Mouse (Mus musculus) spleen, postnatal 14 days (tissue): Measurements from ENCODE around the gene Pprc1.

Experiments
- DNase-seq, 2 experiments: peaks; one replicate each; pipeline ENCODE4 v3.0.0; 2021 to 2022; ENCODE audit warnings: low spot score in 2 of 2

Gene Pprc1

DNA sequence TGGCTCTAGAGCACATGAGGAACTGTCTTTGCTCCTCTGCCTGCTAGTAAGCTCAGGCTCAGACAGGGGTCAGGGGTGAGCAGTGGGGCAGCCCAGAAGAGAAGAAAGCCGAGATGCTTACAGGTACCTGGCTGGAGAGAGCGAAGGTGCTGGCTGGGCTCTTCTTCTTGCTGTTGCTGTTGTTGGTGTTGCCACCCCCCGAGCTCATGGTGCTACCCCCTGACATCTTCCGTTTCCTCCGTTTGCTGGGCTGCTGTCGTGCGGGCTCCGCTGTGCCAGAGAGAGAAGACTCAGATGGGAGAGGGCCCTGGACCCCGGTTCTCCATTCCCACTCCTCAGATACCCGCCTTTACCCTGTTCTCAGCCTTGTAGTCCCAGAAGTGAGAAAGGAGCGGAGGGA lies 10.8 kb upstream of the Pprc1 start:
- DNase-seq = no peak

DNA sequence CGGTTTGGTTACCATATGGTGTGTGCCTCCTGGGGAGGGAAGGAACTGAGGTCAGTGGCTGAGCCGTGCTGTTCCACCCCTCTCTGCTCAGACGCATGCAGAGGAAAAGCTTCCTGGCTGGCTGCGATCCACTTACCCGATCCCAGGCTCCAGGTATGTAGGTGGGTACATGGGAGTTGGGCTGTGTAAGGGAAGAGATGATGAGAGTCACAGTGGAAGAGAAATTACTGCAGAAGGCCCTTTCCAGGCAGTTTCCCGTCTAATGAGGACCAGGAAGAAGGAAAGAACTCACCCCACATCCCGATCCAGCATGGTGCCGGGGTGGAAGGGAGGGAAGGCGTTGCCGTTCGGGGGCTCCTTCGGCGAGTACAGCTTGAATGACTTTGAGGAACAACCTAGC lies 8.7 kb upstream of the Pprc1 start:
- no peak for DNase-seq

DNA sequence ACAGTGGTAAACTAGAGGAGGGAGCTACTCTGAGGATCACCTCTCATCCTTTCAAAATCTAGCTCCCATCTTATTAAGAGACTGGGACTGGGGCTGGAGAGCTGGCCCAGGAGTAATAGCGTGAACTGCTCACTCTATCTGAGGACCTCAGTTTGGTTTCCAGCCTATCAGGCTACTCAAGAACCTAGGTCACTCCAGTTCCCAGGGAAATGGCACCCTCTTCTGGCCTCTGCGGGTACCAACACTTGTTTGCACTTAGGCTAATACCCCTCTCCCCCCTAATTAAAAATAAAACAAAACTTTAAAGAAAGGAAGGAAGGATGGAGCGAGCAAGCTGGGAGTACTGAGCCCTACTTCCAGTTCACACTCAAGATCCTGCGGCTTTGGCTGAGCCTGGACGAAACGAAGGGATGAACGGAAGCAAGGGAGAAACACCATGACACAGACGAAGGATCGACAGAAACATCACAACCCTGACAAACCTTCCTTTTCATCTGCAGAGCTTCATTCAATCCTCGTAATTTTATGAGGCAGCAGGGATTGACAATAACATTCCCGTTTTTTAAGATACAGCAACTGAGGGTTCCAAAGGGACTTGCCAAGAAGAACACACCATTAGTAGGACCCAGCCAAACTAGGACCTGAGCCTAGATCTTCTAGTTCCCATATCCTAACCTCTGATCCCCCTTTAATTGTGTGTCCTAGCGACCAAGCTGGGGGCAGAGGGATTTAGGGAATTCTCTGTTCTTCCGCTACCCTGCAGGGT lies 8.0 kb upstream of the Pprc1 start:
- DNase-seq = peak in 1 of 2 experiments; percentile 52

DNA sequence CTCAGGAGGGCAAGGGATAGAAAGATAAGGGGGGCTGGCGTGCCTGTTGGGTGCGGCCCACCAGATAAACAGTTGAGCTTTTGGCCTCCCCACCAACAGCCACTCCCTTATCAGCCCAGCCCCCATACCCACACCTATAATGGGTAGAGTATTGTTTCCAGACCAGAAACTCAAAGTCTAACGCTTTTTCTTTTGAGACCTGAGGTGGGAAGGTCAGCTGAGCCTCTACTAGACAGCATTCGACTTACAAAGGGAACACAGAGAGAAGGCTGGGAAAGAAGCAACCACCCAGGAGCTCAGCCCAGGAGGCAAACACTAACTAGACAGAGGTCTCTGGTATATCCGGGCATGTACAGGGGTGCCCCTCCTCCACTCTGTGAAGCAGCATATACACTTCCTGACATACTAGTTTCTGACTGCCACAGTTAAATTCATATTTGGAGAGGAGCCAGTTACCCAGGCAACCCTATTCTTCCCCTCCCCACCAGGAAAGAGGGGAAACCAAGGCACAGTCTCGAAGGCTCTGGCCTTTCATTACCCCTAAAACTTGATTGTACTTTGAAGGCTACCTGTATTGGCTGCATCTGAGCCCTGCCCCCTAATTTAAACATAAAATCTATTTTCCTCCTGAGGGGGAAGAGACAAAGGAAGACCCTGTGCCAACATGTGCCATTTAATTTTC lies 7.3 kb upstream of the Pprc1 start:
- DNase-seq = no peak

DNA sequence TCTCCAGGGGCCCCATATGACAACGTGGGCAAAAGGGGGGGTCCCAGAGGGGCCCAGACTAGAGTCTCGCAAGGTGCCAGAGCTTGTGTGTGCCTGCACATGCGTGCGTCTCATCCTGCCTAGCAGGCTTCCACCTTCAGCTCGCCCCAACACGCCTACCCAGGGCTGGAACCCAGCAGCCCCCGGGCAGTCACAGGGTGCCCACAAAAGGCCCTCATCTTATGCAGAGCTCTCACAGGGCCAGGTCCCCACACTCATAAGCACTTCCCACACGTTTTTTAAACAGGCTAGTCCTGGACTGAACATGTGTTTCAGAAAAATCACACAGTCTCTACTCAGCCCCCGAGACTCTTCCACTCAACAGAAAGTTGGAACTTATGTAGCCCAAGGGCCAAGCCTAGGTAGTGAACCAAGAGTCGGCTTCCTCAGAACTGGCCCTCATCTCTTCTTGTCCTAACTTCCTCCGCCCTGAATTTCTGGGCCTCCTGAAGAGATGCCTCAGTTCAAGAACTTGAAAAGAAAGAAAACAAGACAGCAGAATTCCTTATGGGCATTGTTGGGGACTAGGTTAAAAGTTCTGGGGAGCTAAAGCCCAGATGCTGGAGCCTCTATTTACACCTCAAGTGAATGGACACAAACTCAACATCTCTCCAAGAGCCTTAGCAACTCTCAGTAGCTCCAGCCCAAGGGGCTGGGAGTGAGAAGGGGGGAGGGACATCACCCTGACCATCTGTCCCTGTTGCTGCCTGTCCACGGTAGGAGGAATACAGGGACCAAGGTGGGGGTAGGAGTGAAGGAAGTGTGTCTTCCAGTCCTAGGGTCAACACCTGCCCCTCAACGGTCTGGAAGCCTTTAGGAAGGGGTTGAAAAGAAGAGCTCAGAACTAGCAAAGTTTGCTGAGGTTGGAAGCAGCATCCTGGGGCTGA lies 6.5 kb upstream of the Pprc1 start:
- no peak for DNase-seq

DNA sequence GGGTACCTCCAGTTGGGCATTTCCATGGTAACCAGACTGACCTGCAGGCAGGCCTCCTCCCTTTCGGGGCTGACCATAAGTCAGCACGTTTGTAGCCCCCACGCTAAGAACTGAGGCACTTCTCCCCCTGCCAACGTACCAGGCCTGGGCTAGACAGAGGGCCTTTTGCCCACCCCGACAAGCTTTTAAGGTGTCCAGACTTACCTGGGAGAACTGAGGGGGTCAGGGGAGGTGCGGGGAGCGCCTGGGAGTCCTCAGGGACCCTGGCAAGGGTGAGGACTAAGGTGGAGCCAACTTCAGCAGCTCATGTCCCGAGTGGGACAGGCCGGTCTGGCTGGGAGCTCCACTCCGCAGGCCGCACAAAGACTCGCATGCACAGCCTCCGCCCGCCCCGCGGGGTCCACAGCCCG lies 5.8 kb upstream of the Pprc1 start:
- no peak for DNase-seq

DNA sequence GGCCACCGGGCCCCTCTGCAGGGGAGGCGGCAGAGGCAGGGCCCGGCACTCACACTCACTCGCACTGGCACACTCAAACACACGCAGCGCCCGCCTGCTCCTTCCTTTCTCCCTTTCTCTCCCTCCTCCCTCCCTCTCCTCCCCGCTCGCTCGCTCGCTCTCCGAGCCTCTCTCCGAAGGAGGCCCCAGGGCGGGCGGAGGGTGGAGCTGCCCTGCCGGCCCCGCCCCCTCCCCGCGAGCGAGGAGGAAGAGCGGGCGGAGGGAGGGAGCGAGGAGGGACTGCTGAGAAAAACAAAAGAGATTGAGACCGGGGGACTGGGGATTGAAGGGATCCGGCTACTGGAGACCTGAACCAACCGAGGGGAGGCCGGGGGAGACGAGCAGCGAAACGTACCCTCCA lies 5.2 kb upstream of the Pprc1 start:
- peak; percentile 80 to 89 for DNase-seq

DNA sequence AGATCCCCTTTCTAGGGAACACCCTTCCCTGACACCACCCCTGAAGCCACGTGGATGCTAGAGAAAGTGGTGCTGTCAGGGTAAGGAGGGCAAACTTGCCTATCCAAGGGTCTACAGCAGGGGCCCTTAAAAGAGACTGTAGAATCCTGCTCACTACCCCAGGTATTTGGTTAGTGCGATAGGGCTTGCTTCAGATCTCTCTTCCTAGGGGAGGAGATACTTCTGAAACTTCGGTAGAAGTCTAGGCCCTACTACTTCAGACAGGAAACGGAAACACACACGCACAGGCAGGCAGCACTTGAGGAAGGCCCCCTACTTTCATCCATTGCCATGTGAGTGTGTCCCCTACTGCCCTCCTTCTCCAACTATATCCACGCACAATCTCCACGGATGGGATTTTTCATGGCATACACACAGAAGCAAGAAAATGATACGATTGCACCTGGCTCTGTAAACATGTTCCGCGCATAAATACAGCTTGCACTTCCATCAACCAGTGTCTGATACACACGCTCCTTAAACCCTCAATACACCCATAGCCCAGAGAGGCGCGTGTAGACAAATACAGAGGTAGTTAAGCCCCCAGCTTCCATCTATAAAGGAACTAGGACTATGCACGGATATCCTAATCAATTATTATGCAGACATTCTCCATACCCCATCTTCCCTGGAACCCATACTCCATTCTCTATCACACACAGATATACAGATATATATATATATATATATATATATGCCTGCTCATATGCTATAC lies 4.4 kb upstream of the Pprc1 start:
- DNase-seq = no peak

DNA sequence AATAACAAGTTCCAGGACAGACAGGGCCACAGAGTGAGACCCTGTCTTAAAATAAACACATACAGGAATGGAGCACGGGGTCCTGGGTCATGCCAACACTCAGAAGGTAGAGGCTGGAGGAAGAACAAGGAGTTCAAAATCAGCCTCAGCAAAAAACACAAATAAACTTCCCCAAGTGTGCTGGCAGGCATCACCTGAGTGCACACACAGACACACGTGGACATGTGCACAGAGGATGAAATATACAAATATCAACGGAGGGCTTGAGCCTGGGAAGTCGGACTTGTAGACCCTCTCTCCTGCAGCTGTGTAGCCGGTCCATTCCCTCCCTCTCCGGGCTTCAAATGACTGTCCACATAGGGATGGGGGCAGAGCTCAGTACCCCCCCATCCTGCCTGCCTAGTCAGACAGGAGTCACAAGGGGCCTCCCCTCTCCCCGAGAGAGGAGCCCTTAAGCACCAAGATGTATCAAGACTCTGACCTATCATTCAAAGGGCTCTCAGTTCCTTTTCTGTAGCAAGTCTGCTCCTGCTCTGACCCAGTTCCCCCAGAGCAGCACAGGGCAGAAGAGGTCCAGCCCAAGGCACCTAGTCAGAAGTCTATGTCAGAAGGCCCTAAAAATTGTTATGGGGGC lies 3.3 kb upstream of the Pprc1 start:
- DNase-seq = no peak

DNA sequence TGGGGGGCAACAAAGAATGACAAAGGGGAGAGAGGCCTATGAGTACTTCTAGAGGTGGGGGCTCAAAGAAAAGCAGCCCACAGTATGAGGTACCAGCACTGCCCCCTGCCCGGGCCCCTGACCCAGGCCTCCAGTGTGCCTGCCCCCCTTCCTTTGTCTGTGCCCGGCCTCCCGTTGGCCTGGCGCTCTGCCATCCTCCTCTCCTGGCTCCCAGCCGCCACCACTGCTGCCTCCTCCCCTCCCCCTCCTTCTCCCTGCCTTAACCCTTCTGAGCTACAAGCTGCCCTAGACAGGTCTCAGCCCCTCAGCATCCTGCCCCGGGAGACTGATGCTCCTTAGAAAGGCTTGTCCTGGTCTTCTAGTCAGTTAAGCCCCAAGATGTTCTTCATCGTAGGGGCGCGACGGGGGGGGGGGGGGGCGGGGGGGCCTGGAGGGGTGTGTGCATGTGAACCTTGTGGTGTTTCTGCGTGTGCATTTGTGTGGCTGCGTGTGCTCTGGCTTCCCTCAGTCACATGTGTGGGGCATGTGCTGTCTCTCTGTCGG lies 2.7 kb upstream of the Pprc1 start:
- DNase-seq = peak in 1 of 2 experiments; percentile 52

DNA sequence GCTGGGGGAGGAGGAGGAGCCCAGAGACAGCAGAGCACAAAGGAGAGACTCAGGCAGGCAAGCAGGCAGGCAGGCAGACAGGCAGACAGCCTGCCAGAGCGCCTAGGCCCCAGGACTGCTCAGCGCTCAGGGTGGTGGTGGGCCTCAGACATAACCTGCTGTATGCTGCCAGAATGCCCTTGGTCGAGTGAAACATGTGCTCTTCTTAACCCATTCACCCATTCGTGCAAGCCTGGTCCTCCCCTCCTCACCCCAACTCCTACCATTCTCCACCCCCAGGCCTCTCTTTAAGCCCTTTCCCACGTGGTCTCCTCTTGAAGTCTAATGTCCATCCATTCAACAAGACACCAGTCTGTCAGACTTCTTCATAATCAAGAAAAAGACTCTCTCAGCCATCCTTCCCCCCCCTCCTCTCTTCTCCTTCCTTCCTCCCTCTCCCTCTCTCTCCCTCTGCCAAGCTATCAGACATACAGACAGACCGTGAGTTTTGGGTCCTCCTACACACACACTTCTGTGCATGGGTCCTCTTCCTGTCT lies 2.1 kb upstream of the Pprc1 start:
- no peak for DNase-seq

DNA sequence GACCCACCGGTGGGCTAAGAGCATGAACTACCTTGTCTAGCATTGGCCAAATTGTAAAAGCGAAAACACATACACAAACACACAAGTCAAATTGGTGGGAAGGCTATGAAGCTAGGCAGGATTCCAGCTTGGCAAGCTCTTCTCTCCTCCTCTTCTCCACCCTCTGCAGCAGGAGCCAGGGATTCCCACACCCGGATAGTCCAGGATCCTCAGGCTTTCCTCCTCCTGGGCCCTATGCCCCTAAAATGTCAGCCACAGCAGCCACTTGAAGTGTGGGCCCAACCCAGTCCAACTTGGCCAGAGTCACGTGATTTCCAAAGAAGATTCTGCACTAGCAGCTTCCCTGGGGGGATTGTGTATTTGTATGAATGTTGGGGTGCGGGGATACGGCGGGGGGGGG lies 1.3 kb upstream of the Pprc1 start:
- DNase-seq = no peak

DNA sequence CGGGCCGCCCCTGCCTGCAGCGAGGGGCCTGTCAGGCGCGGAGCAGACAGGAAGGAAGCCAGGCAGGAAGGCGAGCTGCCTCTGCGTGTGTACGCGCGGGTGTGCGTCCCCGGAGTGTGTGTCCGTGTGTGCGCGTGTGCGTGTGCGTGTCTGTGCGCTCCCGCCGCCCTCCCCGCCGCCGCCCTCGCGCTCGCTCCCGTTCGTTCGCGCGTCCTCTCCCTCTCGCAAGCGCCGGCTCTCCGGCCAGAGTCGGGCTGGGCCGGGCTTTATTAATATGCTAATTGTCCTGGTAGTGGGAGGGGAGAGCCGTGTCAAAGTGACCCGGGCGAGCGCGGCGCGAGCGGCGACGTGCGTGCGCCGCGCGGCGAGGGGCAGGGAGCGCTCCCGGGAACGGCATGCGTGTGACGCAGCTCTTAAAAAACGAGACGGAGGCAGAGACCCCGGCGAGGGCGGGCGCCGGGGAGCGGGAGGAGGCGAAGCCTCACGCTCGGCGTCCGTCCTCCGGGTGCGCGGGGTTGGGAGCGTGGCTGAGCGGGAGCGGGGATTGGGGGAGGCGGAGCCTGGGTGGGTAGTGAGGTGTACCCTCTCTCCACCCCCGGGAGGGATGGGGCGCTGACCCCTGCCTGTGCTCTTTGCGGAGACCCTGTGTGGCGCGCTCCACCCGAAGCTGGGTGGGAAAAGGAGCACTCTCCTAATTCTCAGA lies 458 bp downstream of the Pprc1 start, which contains the start of gene Ldb1:
Gene Ldb1, minus strand, starts transcription at position 222 of the 703 bp plus-strand sequence.
- peak; percentile 50 to 61 for DNase-seq

DNA sequence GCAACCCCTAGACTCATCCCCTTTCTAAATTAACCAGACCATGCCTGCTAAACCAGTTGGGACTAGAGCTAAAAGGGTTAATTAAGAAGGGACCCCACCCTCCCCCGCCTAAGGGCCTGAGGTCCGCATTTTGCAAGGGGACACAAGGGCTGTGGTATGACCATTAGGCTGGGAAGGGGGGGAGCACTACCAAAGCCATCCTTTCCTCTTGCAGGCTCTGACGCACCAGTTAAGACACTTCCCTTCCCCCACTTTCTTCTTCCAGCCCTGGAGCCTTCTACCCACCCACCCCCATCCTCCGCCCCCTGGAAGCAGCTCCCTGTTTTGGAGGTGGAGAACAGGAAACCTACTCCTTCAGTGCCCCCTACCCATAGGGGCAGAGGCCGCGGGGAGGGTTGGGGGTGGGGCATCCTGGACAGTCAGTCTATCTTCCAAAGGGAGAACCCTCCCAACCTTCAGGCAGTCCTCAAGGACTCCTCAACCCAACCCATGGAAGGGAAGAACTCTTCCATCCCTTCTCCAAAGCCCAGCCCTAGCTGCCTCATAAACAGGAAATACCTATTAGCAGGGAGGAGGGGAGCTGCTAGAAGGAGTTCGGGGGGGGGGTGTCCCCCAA lies 1.1 kb downstream of the Pprc1 start:
- DNase-seq = no peak

DNA sequence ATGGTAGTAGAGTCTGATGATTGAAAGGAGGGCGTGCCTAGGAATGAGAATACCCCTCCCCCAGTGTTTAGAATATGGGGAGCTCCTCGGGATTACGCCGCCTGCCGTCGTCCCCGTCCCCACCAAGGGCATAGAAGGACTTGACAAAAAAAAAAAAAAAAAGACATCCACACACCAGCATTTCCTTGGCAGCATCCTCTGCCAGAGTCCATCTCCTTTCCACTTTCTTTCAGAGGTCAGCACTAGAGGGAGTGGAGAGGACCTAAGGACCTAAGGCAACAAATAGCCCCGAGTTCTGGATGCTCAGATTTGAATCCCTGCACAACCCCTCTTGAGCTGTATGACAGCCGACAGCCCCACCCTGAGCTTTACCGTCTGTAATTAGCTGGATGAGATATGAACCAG lies 1.9 kb downstream of the Pprc1 start:
- no peak for DNase-seq

DNA sequence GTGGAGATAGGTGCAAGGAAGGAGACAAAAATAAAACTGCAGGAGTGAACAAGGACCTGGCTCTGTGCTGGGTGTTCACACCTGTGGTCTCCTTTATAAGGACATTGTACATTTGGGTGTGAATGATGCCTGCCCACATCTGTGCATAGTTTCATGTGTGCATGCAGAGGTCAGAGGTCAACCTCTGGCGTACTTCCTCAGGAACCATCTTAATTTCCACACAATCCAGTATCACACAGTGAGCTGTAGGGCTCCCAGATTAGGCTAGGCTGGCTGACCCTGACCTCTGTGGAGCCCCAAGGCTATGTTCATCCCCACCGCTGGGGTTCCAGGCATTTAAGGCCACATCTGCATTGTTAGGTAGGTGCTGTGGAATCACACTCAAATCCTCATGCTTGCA lies 2.7 kb downstream of the Pprc1 start:
- no peak for DNase-seq

DNA sequence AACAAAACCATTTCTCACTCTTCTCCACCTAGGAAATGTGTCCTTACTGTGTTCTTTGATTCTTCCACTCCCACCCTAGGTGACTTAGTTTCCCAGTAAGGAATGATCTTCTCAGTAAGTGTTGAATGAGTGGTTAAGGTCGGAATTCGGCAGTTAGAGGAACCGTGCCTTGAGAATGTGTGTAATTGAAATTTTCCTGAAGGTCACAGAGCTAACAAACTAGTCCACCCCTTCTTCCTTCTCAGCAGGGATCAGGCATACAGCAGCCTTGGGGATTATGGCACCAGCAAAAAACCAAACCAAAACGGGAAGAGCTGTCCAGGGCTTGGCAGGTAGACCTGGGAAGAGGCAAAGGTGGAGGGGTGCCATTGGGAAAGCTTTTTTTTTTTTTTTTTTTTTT lies 4.4 kb downstream of the Pprc1 start:
- no peak for DNase-seq

DNA sequence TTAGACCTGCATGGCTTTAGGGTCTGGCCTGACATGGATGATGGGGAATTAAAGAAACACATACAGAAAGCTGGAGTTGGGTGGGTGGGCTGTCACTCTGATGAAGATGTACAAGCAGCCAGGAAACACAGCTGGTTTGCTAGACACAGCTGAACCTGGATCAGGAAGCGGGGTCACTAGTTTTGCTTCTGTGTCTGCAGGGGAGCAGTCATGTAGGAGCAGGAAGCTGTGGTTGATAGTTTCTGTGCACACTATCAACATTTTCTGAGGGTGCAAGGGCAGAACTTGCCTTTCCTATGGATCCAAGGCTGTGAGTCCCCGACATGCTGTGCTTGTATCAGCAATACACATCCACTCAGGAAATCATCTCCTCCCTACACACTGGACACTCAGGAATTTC lies 5.8 kb downstream of the Pprc1 start:
- DNase-seq = no peak

DNA sequence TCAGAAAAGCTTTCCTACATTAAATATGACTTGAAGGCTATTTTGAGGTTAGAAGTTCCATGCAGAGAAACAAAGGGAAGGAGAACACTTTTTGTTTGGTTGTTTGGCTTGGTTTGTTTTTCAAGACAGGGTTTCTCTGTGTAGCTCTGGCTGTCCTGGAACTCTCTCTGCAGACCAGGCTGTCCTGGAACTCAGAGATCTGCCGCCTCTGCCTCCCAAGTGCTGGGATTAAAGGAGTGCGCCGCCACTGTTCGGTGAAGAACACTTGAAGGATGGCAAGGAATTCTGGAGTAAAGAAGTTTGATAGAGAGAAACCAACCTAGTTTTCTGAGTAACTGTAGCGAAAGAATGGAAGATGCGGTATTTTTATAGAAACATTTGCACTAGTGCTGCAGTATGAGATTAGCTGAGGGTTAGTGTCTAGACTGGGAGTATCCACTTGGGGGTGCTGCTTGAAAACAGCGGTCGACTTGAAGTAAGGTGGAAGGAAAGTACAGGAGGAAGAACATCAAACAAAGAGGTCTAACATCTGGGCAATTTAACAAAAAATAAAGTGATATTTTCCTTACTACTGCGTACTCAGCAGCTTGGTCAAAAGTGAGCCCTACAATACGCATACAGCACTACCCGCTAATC lies 11.2 kb downstream of the Pprc1 start:
- no peak for DNase-seq
